Mouse (Mus musculus) yolk sac, embryonic 10.5 days (tissue): Measurements from ENCODE around the gene Rpgrip1.
A peak's percentile ranks its signal among the peaks of the same experiment; 100 is the strongest.

Source experiments
- DNase-seq: peaks from one replicate; pipeline ENCODE4 v3.0.0-alpha.2; 2017; ENCODE audit warnings: low spot score

Gene Rpgrip1

DNA sequence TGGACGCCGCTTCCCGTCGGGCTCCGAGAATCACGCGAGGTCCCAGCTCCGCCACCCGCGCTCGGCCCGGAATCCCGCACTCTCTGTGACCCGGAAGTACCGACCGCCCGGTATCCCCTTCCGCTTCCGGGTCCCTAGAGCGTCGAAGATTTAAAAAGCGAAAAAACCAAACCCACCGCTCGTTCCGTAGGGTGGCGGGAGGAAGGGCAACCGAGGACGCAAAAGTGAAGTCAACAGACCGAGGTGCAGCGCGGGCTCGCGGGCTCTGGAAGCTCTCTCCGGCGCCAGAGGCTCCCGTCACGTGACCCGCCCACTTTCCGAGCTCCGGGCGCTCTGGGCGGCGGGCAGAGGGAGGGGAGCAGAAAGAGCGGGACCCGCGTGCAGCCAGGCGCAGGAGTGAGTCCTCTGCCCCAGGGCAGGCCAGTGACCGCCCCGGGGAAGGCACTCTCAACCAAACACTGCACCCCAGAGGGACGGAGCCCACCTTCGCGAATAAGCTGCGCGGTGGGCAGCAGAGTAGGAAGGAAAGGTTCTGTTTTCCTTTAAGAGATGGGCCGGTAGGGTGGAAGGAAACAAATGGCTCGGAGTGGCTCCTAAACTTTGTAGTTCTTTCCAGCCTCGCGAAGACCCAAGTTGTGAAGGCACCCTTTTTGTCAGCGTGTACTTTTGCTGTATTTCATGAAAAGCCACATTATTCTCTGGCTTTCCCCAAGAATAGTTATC, 86.8 kb downstream of the Rpgrip1 start, which contains the start of gene Supt16:
TSS of gene Supt16 (minus strand) at position 261 of the 723 bp plus-strand sequence.
- DNase-seq, result peak; percentile 90

GRCm38 (mm10) chr14:52198141-52198540, 87.6 kb downstream of the Rpgrip1 start:
- no peak for DNase-seq

DNA sequence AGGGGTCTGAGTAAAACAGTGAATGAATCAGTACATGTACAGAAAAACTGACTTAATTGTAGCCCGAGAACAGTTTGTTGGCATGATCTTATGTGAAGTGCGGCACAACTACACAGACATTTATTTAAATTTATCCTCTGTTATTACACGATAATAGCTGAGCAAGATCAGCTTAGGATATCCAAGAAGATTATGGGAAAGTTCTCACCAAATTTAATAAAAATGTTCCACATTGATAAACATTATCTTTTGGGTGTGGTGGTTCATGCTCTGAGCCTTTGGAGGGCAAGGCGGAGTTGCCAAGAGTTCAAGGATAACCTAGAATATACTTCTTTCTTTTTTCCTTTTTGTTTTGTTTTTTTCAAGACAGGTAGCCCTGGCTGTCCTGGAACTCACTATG, 88.9 kb downstream of the Rpgrip1 start:
- DNase-seq, result no peak
